Mouse (Mus musculus) neural tube, embryonic 13.5 days (tissue): ENCODE results near the gene Rpl19. TPM values are rescaled to one million over a fixed set of nuclear protein-coding genes. Genes with fewer than 3 reads are reported as not detected.

ENCODE experiments used
- ATAC-seq: fragments of 200-750 bp; cut with Nextera tagmentation; 2 replicates; pipeline ENCODE4 v1.8.0; 2017; ENCODE audit warnings: low read depth, mild to moderate bottlenecking, moderate TSS enrichment, moderate library complexity
- H3K27ac ChIP-seq: fragments of 300-500 bp; sonication (generic); replicated peaks from 2 replicates; pipeline ENCODE4 v1.5.1; 2015; ENCODE audit warnings: moderate library complexity, mild to moderate bottlenecking, inconsistent platforms
- H3K27me3 ChIP-seq: fragments of 300-500 bp; sonication (generic); 2 replicates; pipeline ENCODE4 v1.6.1; 2015; ENCODE audit warnings: mild to moderate bottlenecking, inconsistent platforms
- H3K36me3 ChIP-seq: fragments of 300-500 bp; sonication (generic); 2 replicates; pipeline ENCODE4 v1.6.1; 2015; ENCODE audit warnings: mild to moderate bottlenecking, inconsistent platforms
- H3K4me1 ChIP-seq: fragments of 300-500 bp; sonication (generic); replicated peaks from 2 replicates; pipeline ENCODE4 v1.6.1; 2015; ENCODE audit warnings: inconsistent platforms
- H3K4me2 ChIP-seq: fragments of 300-500 bp; sonication (generic); 2 replicates; pipeline ENCODE4 v1.6.1; 2015; ENCODE audit warnings: inconsistent platforms, mild to moderate bottlenecking, moderate library complexity
- H3K4me3 ChIP-seq: fragments of 300-500 bp; sonication (generic); 2 replicates; pipeline ENCODE4 v1.5.1; 2015; ENCODE audit warnings: mild to moderate bottlenecking, inconsistent platforms
- H3K9ac ChIP-seq: fragments of 300-500 bp; sonication (generic); 2 replicates; pipeline ENCODE4 v1.6.1; 2015; ENCODE audit warnings: moderate library complexity, mild to moderate bottlenecking, inconsistent platforms
- H3K9me3 ChIP-seq: fragments of 300-500 bp; sonication (generic); 2 replicates; pipeline ENCODE4 v1.6.1; 2016; ENCODE audit warnings: inconsistent platforms
- WGBS: fragments of 180-500 bp; shearing (Covaris S2); methylation state at CpG from one replicate; pipeline ENCODE4 v1.1.7; 2015; 5-methylcytosine and 5-hydroxymethylcytosine counted together
- microRNA-seq: library from miRNA; unstranded; fragments of <30 nt; microRNA quantifications from one replicate; pipeline ENCODE4, GENCODE M21; 2016
- polyA plus RNA-seq: library from polyadenylated mRNA; unstranded; fragments of >200 nt; fragmentation: Nextera tagmentation; extraction: Ambion mirVana; gene quantifications from 2 replicates; pipeline ENCODE4 v1.2.1, GENCODE M21; 2015

The Rpl19 gene
- polyA plus RNA-seq, 1 experiment from 2014 or later, result 722 TPM

GRCm38 (mm10) chr11:98060104-98060692 lies 33.7 kb downstream of the Rpl19 start:
- Histone ChIP-seq H3K9ac (no peak overlapping the region), H3K36me3 (no peaks in the 10 kb centered on the region), H3K9me3 (no peaks in the 10 kb centered on the region), H3K4me2 (no peak overlapping the region), H3K4me3 (no peak overlapping the region), H3K27me3 (no peaks in the 10 kb centered on the region), H3K4me1 (peaks cover 19% of the 10 kb centered on the region), H3K27ac (0 out of 2 replicates have a peak overlapping the region, but pooled peaks have one; percentile 1)
- peak; percentile 30; the same call in 1 of the 2 replicates for ATAC-seq
- 76% methylated on average over 5 of the region's 5 CpGs for WGBS

DNA sequence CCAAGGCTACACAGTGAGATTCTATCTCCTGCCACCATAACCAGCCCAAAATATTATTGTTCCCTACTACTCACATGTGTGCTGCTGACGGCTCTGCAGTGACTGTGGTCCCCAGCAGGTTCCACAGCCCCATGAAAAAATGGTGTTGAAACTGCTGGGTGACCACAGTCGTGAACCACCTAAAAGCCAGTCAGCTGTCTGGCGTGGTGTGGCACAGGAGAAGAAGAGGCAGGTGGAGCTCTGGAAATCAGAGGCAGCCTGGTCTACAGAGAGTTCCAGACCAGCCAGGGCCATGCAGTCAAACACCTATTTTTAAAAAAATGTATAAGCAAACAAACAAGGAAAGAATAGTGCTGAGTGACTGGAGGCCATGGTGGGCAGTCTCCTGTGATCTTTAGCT lies 34.9 kb downstream of the Rpl19 start:
- Histone ChIP-seq H3K9ac (no peak overlapping the region), H3K36me3 (no peaks in the 10 kb centered on the region), H3K4me2 (no peak overlapping the region), H3K4me3 (no peak overlapping the region), H3K9me3 (no peaks in the 10 kb centered on the region), H3K27me3 (no peaks in the 10 kb centered on the region), H3K27ac (no peak overlapping the region), H3K4me1 (peaks cover 19% of the 10 kb centered on the region)
- ATAC-seq, result no peak
- WGBS, result 75% methylated on average over 3 of the region's 3 CpGs

GRCm38 (mm10) chr11:98061904-98062562 lies 35.5 kb downstream of the Rpl19 start:
- Histone ChIP-seq H3K9ac (no peak overlapping the region), H3K36me3 (no peaks in the 10 kb centered on the region), H3K4me1 (peaks cover 18% of the 10 kb centered on the region), H3K27ac (no peak overlapping the region), H3K4me3 (no peak overlapping the region), H3K27me3 (no peaks in the 10 kb centered on the region), H3K9me3 (no peaks in the 10 kb centered on the region), H3K4me2 (no peak overlapping the region)
- 60% methylated on average over 6 of the region's 6 CpGs for WGBS
- no peak for ATAC-seq

GRCm38 (mm10) chr11:98066201-98066600 lies 39.7 kb downstream of the Rpl19 start:
- WGBS, result 91% methylated on average over 12 of the region's 12 CpGs
- ATAC-seq, result no peak
- Histone ChIP-seq H3K4me3 (no peak overlapping the region), H3K9me3 (0 out of 2 replicates have a peak, but pooled peaks cover 4% of the 10 kb centered on the region), H3K27ac (no peak overlapping the region), H3K4me1 (no peaks in the 10 kb centered on the region), H3K36me3 (no peaks in the 10 kb centered on the region), H3K4me2 (no peak overlapping the region), H3K9ac (no peak overlapping the region), H3K27me3 (no peaks in the 10 kb centered on the region)

DNA sequence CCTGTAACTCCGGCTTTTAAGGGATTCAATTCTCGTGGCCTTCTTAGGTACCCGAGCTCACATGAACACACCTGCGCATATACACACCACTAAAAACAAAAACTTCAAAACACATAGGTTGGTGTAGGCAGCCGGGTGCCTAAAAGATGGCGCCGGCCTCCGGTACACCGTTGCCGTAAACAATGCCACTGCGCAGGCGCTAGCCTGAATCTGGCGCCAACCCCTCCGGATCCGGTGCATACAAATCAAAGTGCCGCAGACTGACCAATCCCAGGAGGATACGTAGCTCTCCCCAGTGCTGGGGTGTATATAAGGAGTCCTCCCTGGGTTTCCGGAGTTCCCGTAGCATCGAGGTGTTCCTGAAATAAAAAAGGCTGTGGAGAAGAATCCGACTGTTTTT lies 40.7 kb downstream of the Rpl19 start:
- no peak overlapping the region for H3K27ac ChIP-seq
- no peaks in the 10 kb centered on the region for H3K36me3 ChIP-seq
- H3K9me3 ChIP-seq, result 0 out of 2 replicates have a peak, but pooled peaks cover 4% of the 10 kb centered on the region
- no peaks in the 10 kb centered on the region for H3K27me3 ChIP-seq
- no peak overlapping the region for H3K4me3 ChIP-seq
- no peak for ATAC-seq
- WGBS, result 96% methylated on average over 21 of the region's 21 CpGs
- H3K4me1 ChIP-seq, result no peaks in the 10 kb centered on the region
- no peak overlapping the region for H3K9ac ChIP-seq
- no peak overlapping the region for H3K4me2 ChIP-seq

- WGBS, result 86% methylated on average over 4 of the region's 4 CpGs
- Histone ChIP-seq H3K9ac (no peak overlapping the region), H3K4me3 (no peak overlapping the region), H3K36me3 (no peaks in the 10 kb centered on the region), H3K4me1 (peaks cover 4% of the 10 kb centered on the region), H3K9me3 (no peaks in the 10 kb centered on the region), H3K4me2 (no peak overlapping the region), H3K27me3 (no peaks in the 10 kb centered on the region), H3K27ac (no peak overlapping the region)
- no peak for ATAC-seq
These were observed 46.9 kb downstream of the Rpl19 start for GRCm38 (mm10) chr11:98073442-98073841.

DNA sequence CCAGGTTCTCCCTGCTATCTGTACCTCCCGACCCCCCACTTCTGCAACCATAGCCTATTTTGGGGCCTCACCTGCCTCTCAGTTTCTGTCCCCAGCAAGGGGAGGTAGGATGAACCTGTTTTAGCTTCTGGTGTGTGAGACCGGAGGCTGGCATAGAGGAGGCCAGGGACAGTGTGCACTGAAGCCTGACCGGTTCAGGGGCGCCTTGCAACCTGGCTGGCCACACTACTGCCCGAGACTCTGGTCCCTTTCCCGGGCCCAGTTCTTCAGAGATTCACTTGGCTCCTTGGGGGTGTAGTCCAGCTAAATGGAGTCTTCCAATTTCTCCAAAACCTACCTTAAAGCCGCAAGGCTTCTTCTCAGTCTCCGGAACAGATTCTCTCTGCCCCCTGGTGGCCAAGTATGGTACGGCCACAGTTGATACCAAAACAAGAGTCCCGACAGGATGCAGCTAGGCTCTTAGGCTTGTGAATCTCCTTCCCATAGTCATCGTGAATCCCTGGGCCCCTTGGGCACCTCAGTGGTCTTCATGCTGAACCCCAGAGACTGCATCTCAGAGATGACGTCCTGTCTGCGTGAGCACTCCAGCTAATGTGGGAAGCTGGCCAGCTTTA lies 48.8 kb downstream of the Rpl19 start:
- Histone ChIP-seq H3K4me1 (peaks cover 4% of the 10 kb centered on the region), H3K9ac (peak overlapping the region; percentile 46; the same call in 1 of the 2 replicates), H3K4me2 (no peak overlapping the region), H3K4me3 (no peak overlapping the region), H3K27ac (no peak overlapping the region), H3K36me3 (no peaks in the 10 kb centered on the region), H3K9me3 (no peaks in the 10 kb centered on the region), H3K27me3 (no peaks in the 10 kb centered on the region)
- WGBS, result 20% methylated on average over 13 of the region's 13 CpGs
- peak; percentile 63 for ATAC-seq

DNA sequence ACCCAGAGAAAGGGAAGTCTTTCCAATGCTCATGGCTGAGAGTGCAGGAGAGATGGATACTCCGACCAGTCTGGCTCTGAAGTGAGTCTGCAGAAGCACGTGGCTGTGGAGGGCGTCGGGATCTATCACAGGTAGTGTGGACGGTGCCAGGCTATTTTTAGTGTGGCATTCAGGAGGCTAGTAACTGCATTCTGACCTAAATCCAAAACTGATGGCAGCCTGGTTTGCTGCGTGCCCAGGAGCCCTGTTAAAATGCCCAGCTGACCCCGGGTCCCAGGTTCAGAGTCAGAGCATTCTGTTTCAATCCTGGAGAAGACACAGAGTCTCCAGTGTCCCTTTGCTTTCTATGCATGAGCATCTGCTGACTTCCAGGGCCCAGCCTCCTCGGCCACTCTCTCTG lies 50.6 kb downstream of the Rpl19 start:
- Histone ChIP-seq H3K27ac (no peak overlapping the region), H3K9ac (no peak overlapping the region), H3K4me3 (no peak overlapping the region), H3K4me2 (no peak overlapping the region), H3K9me3 (no peaks in the 10 kb centered on the region), H3K36me3 (peaks cover 6% of the 10 kb centered on the region; the same call in 1 of the 2 replicates), H3K4me1 (peaks cover 4% of the 10 kb centered on the region), H3K27me3 (no peaks in the 10 kb centered on the region)
- WGBS, result 91% methylated on average over 8 of the region's 8 CpGs
- no peak for ATAC-seq

Small RNAs within 50 kb of the gene (microRNA-seq; reads per million reads assigned to microRNA genes)
- not detected for gene Gm27597

Other genes starting within 250 kb of the Rpl19 start
- 351 and 415 TPM in 2 replicates for gene Rpl23, start 244.3 kb upstream of the Rpl19 start, polyA plus RNA-seq
- 114 and 123 TPM in 2 replicates for gene Lasp1, start 227.7 kb upstream of the Rpl19 start, polyA plus RNA-seq
- 31.0 and 32.3 TPM in 2 replicates for gene B230217C12Rik, start 185.9 kb upstream of the Rpl19 start, polyA plus RNA-seq
- 0.52 and 0.53 TPM in 2 replicates for gene Fbxo47, start 142.6 kb upstream of the Rpl19 start, polyA plus RNA-seq
- 0.71 and 0.74 TPM in 2 replicates for gene Plxdc1, start 40.3 kb upstream of the Rpl19 start, polyA plus RNA-seq
- 5.9 and 8.4 TPM in 2 replicates for gene Arl5c, start 30.5 kb upstream of the Rpl19 start, polyA plus RNA-seq
- 50.0 and 52.1 TPM in 2 replicates for gene Cacnb1, start 3.7 kb upstream of the Rpl19 start, polyA plus RNA-seq
- 12.5 and 13.9 TPM in 2 replicates for gene Stac2, start 26.8 kb downstream of the Rpl19 start, polyA plus RNA-seq
- gene Fbxl20, start 123.7 kb downstream of the Rpl19 start, polyA plus RNA-seq, result 28.2 and 28.5 TPM in 2 replicates
- gene Med1, start 166.6 kb downstream of the Rpl19 start, polyA plus RNA-seq, result 60.1 and 66.1 TPM in 2 replicates
- gene Cdk12, start 176.3 kb downstream of the Rpl19 start, polyA plus RNA-seq, result 9.4 and 9.6 TPM in 2 replicates